8 mouse cellular contexts compared by ENCODE assay signal in genomic region chr10:79806972-79807371, GRCm38 (mm10). TPM values are rescaled to one million over a fixed set of nuclear protein-coding genes. Genes with fewer than 3 reads are reported as not detected.
DNase-seq lines count a peak whose midpoint lies in the region; ATAC-seq and TF ChIP-seq lines count a peak whose summit lies in the region.

No protein-coding gene starts in this region.

- H3K9me3 ChIP-seq in kidney, embryonic 15.5 days (replicated peaks) = no peaks in the 10 kb centered on the region
- H3K9me3 ChIP-seq in kidney, embryonic 14.5 days (ENCODE audit: control insufficient read depth, low read length) = no peaks in the 10 kb centered on the region
- H3K9me3 ChIP-seq in heart, embryonic 12.5 days (replicated peaks) = no peaks in the 10 kb centered on the region
- H3K9me3 ChIP-seq in liver, embryonic 13.5 days (replicated peaks) = no peaks in the 10 kb centered on the region

- DNase-seq in liver, embryonic 13.5 days = peak; percentile 50
- DNase-seq in testis, postnatal 14 days (ENCODE audit: low spot score) = no peak
- DNase-seq in ovary, postnatal 14 days (ENCODE audit: low spot score) = no peak
- no peak for DNase-seq in thymus, adult 2 months

- peak overlapping the region; percentile 80 for H3K27ac ChIP-seq in kidney, embryonic 15.5 days
- no peak overlapping the region; the same call in 1 of the 2 replicates for H3K27ac ChIP-seq in kidney, embryonic 14.5 days (ENCODE audit: low read depth, low read length)
- H3K27ac ChIP-seq in brown adipose tissue, adult 24 weeks (replicated peaks; ENCODE audit: low read depth, low read length) = peak overlapping the region; percentile 89
- H3K27ac ChIP-seq in heart, embryonic 12.5 days (ENCODE audit: poor library complexity, severe bottlenecking) = peak overlapping the region; percentile 83
- H3K27ac ChIP-seq in liver, embryonic 13.5 days = no peak overlapping the region
- H3K27ac ChIP-seq in thymus, adult 2 months (ENCODE audit: control insufficient read depth, insufficient read depth, low read length) = no peak overlapping the region

- H3K36me3 ChIP-seq in kidney, embryonic 15.5 days = peaks cover 49% of the 10 kb centered on the region
- peaks cover 35% of the 10 kb centered on the region; the same call in 1 of the 2 replicates for H3K36me3 ChIP-seq in kidney, embryonic 14.5 days (ENCODE audit: control insufficient read depth, insufficient read depth, low read length)
- peaks cover 6% of the 10 kb centered on the region for H3K36me3 ChIP-seq in heart, embryonic 12.5 days
- H3K36me3 ChIP-seq in liver, embryonic 13.5 days = no peaks in the 10 kb centered on the region
- H3K36me3 ChIP-seq in thymus, adult 2 months (ENCODE audit: control insufficient read depth, insufficient read depth, low read length) = 0 out of 2 replicates have a peak, but pooled peaks cover 3% of the 10 kb centered on the region

- no peak overlapping the region for H3K9ac ChIP-seq in kidney, embryonic 15.5 days
- H3K9ac ChIP-seq in kidney, embryonic 14.5 days (ENCODE audit: low read depth, low read length) = no peak overlapping the region
- H3K9ac ChIP-seq in heart, embryonic 12.5 days = peak overlapping the region; percentile 54
- no peak overlapping the region for H3K9ac ChIP-seq in liver, embryonic 13.5 days

- TF ChIP-seq CTCF in thymus, adult 2 months (IDR thresholded peaks at IDR 0.05; ENCODE audit: borderline replicate concordance, control insufficient read depth, extremely low read depth, insufficient read depth, low read length, poor library complexity) = no peak

- no peak overlapping the region for H3K4me2 ChIP-seq in kidney, embryonic 15.5 days
- no peak overlapping the region for H3K4me2 ChIP-seq in kidney, embryonic 14.5 days (replicated peaks; ENCODE audit: low read depth, low read length)
- H3K4me2 ChIP-seq in heart, embryonic 12.5 days = peak overlapping the region; percentile 53
- no peak overlapping the region for H3K4me2 ChIP-seq in liver, embryonic 13.5 days

- TF ChIP-seq POLR2A in thymus, adult 2 months (IDR thresholded peaks at IDR 0.05; ENCODE audit: control insufficient read depth, extremely low read depth, insufficient read depth, low read length, poor library complexity) = no peak

- no peak overlapping the region for H3K4me3 ChIP-seq in kidney, embryonic 15.5 days (replicated peaks)
- H3K4me3 ChIP-seq in kidney, embryonic 14.5 days (ENCODE audit: low read length) = no peak overlapping the region
- H3K4me3 ChIP-seq in brown adipose tissue, adult 24 weeks (ENCODE audit: insufficient read depth, low read depth, low read length) = peak overlapping the region; percentile 46
- peak overlapping the region; percentile 24 for H3K4me3 ChIP-seq in heart, embryonic 12.5 days
- H3K4me3 ChIP-seq in liver, embryonic 13.5 days (replicated peaks) = no peak overlapping the region
- H3K4me3 ChIP-seq in thymus, adult 2 months (ENCODE audit: control insufficient read depth, insufficient read depth, low read length) = no peak overlapping the region

- 74% methylated on average over 10 of the region's 10 CpGs for WGBS in kidney, embryonic 15.5 days
- WGBS in kidney, embryonic 14.5 days = 75% methylated on average over 10 of the region's 10 CpGs
- WGBS in heart, embryonic 12.5 days = 63% methylated on average over 10 of the region's 10 CpGs
- 60% methylated on average over 10 of the region's 10 CpGs for WGBS in liver, embryonic 13.5 days (ENCODE audit: insufficient replicate concordance)
- WGBS in thymus, adult 2 months = 92% methylated on average over 10 of the region's 10 CpGs

- ATAC-seq in kidney, embryonic 15.5 days (replicated peaks; ENCODE audit: low FRiP score) = no peak
- ATAC-seq in kidney, embryonic 14.5 days (ENCODE audit: low FRiP score, low TSS enrichment) = no peak
- ATAC-seq in heart, embryonic 12.5 days (ENCODE audit: insufficient number of reproducible peaks, low FRiP score) = 0 out of 2 replicates have a peak, but pooled peaks have one; percentile 36
- peak; percentile 25; the same call in 1 of the 2 replicates for ATAC-seq in liver, embryonic 13.5 days (ENCODE audit: low read depth)

- no peaks in the 10 kb centered on the region for H3K27me3 ChIP-seq in kidney, embryonic 15.5 days
- H3K27me3 ChIP-seq in kidney, embryonic 14.5 days (ENCODE audit: control insufficient read depth, insufficient read depth, low read length) = no peaks in the 10 kb centered on the region
- H3K27me3 ChIP-seq in heart, embryonic 12.5 days (replicated peaks) = no peaks in the 10 kb centered on the region
- no peaks in the 10 kb centered on the region for H3K27me3 ChIP-seq in liver, embryonic 13.5 days
- H3K27me3 ChIP-seq in thymus, adult 2 months (ENCODE audit: control insufficient read depth, insufficient read depth, low read length) = no peaks in the 10 kb centered on the region

- H3K4me1 ChIP-seq in kidney, embryonic 15.5 days = peaks cover 64% of the 10 kb centered on the region
- peaks cover 43% of the 10 kb centered on the region for H3K4me1 ChIP-seq in kidney, embryonic 14.5 days (ENCODE audit: control insufficient read depth, insufficient read depth, low read length)
- H3K4me1 ChIP-seq in brown adipose tissue, adult 24 weeks (ENCODE audit: control insufficient read depth, insufficient read depth, insufficient read length, low read length) = peaks cover 10% of the 10 kb centered on the region
- H3K4me1 ChIP-seq in heart, embryonic 12.5 days (replicated peaks) = peaks cover 50% of the 10 kb centered on the region
- peaks cover 70% of the 10 kb centered on the region for H3K4me1 ChIP-seq in liver, embryonic 13.5 days (replicated peaks)
- H3K4me1 ChIP-seq in thymus, adult 2 months (replicated peaks; ENCODE audit: control insufficient read depth, insufficient read depth, low read length) = 0 out of 2 replicates have a peak, but pooled peaks cover 3% of the 10 kb centered on the region

RNA-seq across cellular contexts. Expression of gene Palm, which starts 13.6 kb away (rescaled TPM):
- polyA plus RNA-seq in kidney, embryonic 15.5 days (2015; fragmentation: Nextera tagmentation; extraction: Ambion mirVana) = 144 and 158 TPM in 2 replicates
- polyA plus RNA-seq in kidney, embryonic 14.5 days (2014; fragmentation: Nextera tagmentation; extraction: Ambion mirVana) = 101 and 136 TPM in 2 replicates
- polyA plus RNA-seq in brown adipose tissue, adult 24 weeks (2012; ENCODE audit: insufficient read depth, insufficient read length, missing spikeins) = 12.4 and 18.7 TPM in 2 replicates
- 72.4 and 80.8 TPM in 2 replicates for polyA plus RNA-seq in heart, embryonic 12.5 days (2016; fragmentation: Nextera tagmentation; extraction: Ambion mirVana)
- 7.1 and 7.4 TPM in 2 replicates for polyA plus RNA-seq in liver, embryonic 13.5 days (2015; fragmentation: Nextera tagmentation; extraction: Ambion mirVana)
- polyA plus RNA-seq in thymus, adult 2 months (2012; rRNA removed) = 63.7 and 87.8 TPM in 2 replicates

RNA-seq across cellular contexts. Expression of gene Misp, which starts 13.8 kb away (rescaled TPM):
- polyA plus RNA-seq in kidney, embryonic 15.5 days (2015; fragmentation: Nextera tagmentation; extraction: Ambion mirVana) = 14.9 and 15.2 TPM in 2 replicates
- 4.1 and 9.0 TPM in 2 replicates for polyA plus RNA-seq in kidney, embryonic 14.5 days (2014; fragmentation: Nextera tagmentation; extraction: Ambion mirVana)
- polyA plus RNA-seq in brown adipose tissue, adult 24 weeks (2012; ENCODE audit: insufficient read depth, insufficient read length, missing spikeins) = not detected in 2 replicates
- polyA plus RNA-seq in heart, embryonic 12.5 days (2016; fragmentation: Nextera tagmentation; extraction: Ambion mirVana) = 0.40 and 0.60 TPM in 2 replicates
- 0.25 and 0.75 TPM in 2 replicates for polyA plus RNA-seq in liver, embryonic 13.5 days (2015; fragmentation: Nextera tagmentation; extraction: Ambion mirVana)
- polyA plus RNA-seq in thymus, adult 2 months (2012; rRNA removed) = 6.6 and 6.8 TPM in 2 replicates

RNA-seq across cellular contexts. Expression of gene Prss57, which starts 16.2 kb away (rescaled TPM):
- 0.29 TPM in 1 of 2 replicates, not detected in the other for polyA plus RNA-seq in kidney, embryonic 15.5 days (2015; fragmentation: Nextera tagmentation; extraction: Ambion mirVana)
- polyA plus RNA-seq in kidney, embryonic 14.5 days (2014; fragmentation: Nextera tagmentation; extraction: Ambion mirVana) = not detected in 2 replicates
- not detected in 2 replicates for polyA plus RNA-seq in brown adipose tissue, adult 24 weeks (2012; ENCODE audit: insufficient read depth, insufficient read length, missing spikeins)
- 0.24 TPM in 1 of 2 replicates, not detected in the other for polyA plus RNA-seq in heart, embryonic 12.5 days (2016; fragmentation: Nextera tagmentation; extraction: Ambion mirVana)
- polyA plus RNA-seq in liver, embryonic 13.5 days (2015; fragmentation: Nextera tagmentation; extraction: Ambion mirVana) = 2.6 and 3.2 TPM in 2 replicates
- 23.4 and 30.1 TPM in 2 replicates for polyA plus RNA-seq in thymus, adult 2 months (2012; rRNA removed)

RNA-seq across cellular contexts. Expression of gene Fstl3, which starts 29.9 kb away (rescaled TPM):
- 15.3 and 15.6 TPM in 2 replicates for polyA plus RNA-seq in kidney, embryonic 15.5 days (2015; fragmentation: Nextera tagmentation; extraction: Ambion mirVana)
- polyA plus RNA-seq in kidney, embryonic 14.5 days (2014; fragmentation: Nextera tagmentation; extraction: Ambion mirVana) = 4.9 and 8.2 TPM in 2 replicates
- polyA plus RNA-seq in brown adipose tissue, adult 24 weeks (2012; ENCODE audit: insufficient read depth, insufficient read length, missing spikeins) = 0.96 and 1.3 TPM in 2 replicates
- 21.1 and 21.9 TPM in 2 replicates for polyA plus RNA-seq in heart, embryonic 12.5 days (2016; fragmentation: Nextera tagmentation; extraction: Ambion mirVana)
- polyA plus RNA-seq in liver, embryonic 13.5 days (2015; fragmentation: Nextera tagmentation; extraction: Ambion mirVana) = 0.58 and 0.68 TPM in 2 replicates
- 15.9 and 17.1 TPM in 2 replicates for polyA plus RNA-seq in thymus, adult 2 months (2012; rRNA removed)

RNA-seq across cellular contexts. Expression of gene Rnf126, which starts 40.2 kb away (rescaled TPM):
- 88.5 and 102 TPM in 2 replicates for polyA plus RNA-seq in kidney, embryonic 15.5 days (2015; fragmentation: Nextera tagmentation; extraction: Ambion mirVana)
- 95.9 and 104 TPM in 2 replicates for polyA plus RNA-seq in kidney, embryonic 14.5 days (2014; fragmentation: Nextera tagmentation; extraction: Ambion mirVana)
- 23.3 and 27.2 TPM in 2 replicates for polyA plus RNA-seq in brown adipose tissue, adult 24 weeks (2012; ENCODE audit: insufficient read depth, insufficient read length, missing spikeins)
- 78.7 and 78.9 TPM in 2 replicates for polyA plus RNA-seq in heart, embryonic 12.5 days (2016; fragmentation: Nextera tagmentation; extraction: Ambion mirVana)
- 43.7 and 48.5 TPM in 2 replicates for polyA plus RNA-seq in liver, embryonic 13.5 days (2015; fragmentation: Nextera tagmentation; extraction: Ambion mirVana)
- 375 and 472 TPM in 2 replicates for polyA plus RNA-seq in thymus, adult 2 months (2012; rRNA removed)

Comparison
In these comparisons a context has a peak if more than half of its experiments do, and no peak if none do; other contexts are left out.
1. H3K27ac ChIP-seq: peak in kidney, embryonic 15.5 days (single experiment), brown adipose tissue, adult 24 weeks (single experiment) and heart, embryonic 12.5 days (single experiment); none in kidney, embryonic 14.5 days (single experiment), liver, embryonic 13.5 days (single experiment) and thymus, adult 2 months (single experiment).
2. ATAC-seq: peak in heart, embryonic 12.5 days (single experiment) and liver, embryonic 13.5 days (single experiment); none in kidney, embryonic 15.5 days (single experiment) and kidney, embryonic 14.5 days (single experiment).
3. H3K4me3 ChIP-seq: peak in brown adipose tissue, adult 24 weeks (single experiment) and heart, embryonic 12.5 days (single experiment); none in kidney, embryonic 15.5 days (single experiment), kidney, embryonic 14.5 days (single experiment), liver, embryonic 13.5 days (single experiment) and thymus, adult 2 months (single experiment).